Mouse (Mus musculus) liver, embryonic 16.5 days (tissue): ENCODE results near the gene Ptpa. TPM values are rescaled to one million over a fixed set of nuclear protein-coding genes. Genes with fewer than 3 reads are reported as not detected.

Experiments used
- ATAC-seq: fragments of 200-750 bp; cut with Nextera tagmentation; 2 replicates; pipeline ENCODE4 v1.8.0; 2017; ENCODE audit warnings: low read depth, mild to moderate bottlenecking, moderate number of reproducible peaks, moderate library complexity
- H3K27ac ChIP-seq: fragments of 300-500 bp; sonication (generic); 2 replicates; pipeline ENCODE4 v1.5.1; 2014; ENCODE audit warnings: mild to moderate bottlenecking, low read length
- H3K27me3 ChIP-seq: fragments of 300-500 bp; sonication (generic); 2 replicates; pipeline ENCODE4 v1.6.1; 2014; ENCODE audit warnings: low read depth, low read length, mixed read lengths; ENCODE audit not compliant: control insufficient read depth, insufficient read depth
- H3K36me3 ChIP-seq: fragments of 300-500 bp; sonication (generic); 2 replicates; pipeline ENCODE4 v1.6.1; 2014; ENCODE audit warnings: mild to moderate bottlenecking; ENCODE audit not compliant: control insufficient read depth, insufficient read depth
- H3K4me1 ChIP-seq: fragments of 300-500 bp; sonication (generic); 2 replicates; pipeline ENCODE4 v1.6.1; 2014; ENCODE audit warnings: low read depth, low read length, mixed read lengths; ENCODE audit not compliant: control insufficient read depth
- H3K4me2 ChIP-seq: fragments of 300-500 bp; sonication (generic); 2 replicates; pipeline ENCODE4 v1.6.1; 2014; ENCODE audit warnings: low read depth, low read length, mixed read lengths
- H3K4me3 ChIP-seq: fragments of 300-500 bp; sonication (generic); 2 replicates; pipeline ENCODE4 v1.5.1; 2014; ENCODE audit warnings: low read depth, mild to moderate bottlenecking, low read length
- H3K9ac ChIP-seq: fragments of 300-500 bp; sonication (generic); 2 replicates; pipeline ENCODE4 v1.6.1; 2014; ENCODE audit warnings: low read depth, low read length
- H3K9me3 ChIP-seq: fragments of 300-500 bp; sonication (generic); replicated peaks from 2 replicates; pipeline ENCODE4 v1.6.1; 2016; ENCODE audit warnings: low read length; ENCODE audit not compliant: control insufficient read depth
- WGBS: fragments of 180-500 bp; shearing (Covaris S2); extraction: QIAGEN DNeasy Blood & Tissue Kit; methylation state at CpG from one replicate; pipeline ENCODE4 v1.1.7; 2014; ENCODE audit not compliant: insufficient replicate concordance; 5-methylcytosine and 5-hydroxymethylcytosine counted together
- polyA plus RNA-seq: library from polyadenylated mRNA; unstranded; fragments of >200 nt; fragmentation: Nextera tagmentation; extraction: Ambion mirVana; gene quantifications from 2 replicates; pipeline ENCODE4 v1.2.1, GENCODE M21; 2015

The Ptpa gene
- polyA plus RNA-seq, 1 experiment from 2014 or later, result 121 TPM

DNA sequence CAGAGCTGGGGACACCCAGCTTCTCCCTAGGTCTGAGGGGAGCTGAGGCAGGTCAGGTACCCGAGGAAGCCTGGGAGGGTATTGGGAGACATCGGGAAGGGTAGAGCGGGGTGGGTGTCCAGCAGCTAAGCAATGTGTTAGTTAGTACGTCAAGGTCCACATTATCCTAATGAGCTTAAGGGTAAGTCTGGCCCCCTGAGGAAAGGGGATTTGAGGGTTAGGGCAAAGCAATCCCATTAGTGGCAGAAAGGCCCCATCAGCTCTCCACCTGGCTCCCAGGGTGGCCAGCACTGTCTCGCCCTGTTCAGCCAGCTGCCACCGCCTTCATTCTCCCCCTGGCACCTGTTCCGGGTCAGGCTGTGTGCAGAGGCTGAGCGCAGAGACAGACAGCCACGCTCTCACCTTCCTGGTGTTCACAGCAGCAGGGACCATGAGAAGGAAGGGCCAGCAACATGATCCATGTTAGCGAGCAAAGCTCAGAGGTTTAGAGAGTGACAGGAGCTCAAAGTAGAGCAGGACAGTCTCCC lies 17.8 kb upstream of the Ptpa start:
- no peaks in the 10 kb centered on the region for H3K9me3 ChIP-seq
- H3K27me3 ChIP-seq, result no peaks in the 10 kb centered on the region
- H3K4me3 ChIP-seq, result no peak overlapping the region
- 85% methylated on average over 10 of the region's 10 CpGs for WGBS
- H3K4me1 ChIP-seq, result peaks cover 12% of the 10 kb centered on the region
- peaks cover 11% of the 10 kb centered on the region for H3K36me3 ChIP-seq
- ATAC-seq, result no peak
- no peak overlapping the region for H3K27ac ChIP-seq
- H3K9ac ChIP-seq, result no peak overlapping the region
- no peak overlapping the region for H3K4me2 ChIP-seq

- H3K9me3 ChIP-seq, result no peaks in the 10 kb centered on the region
- H3K4me2 ChIP-seq, result no peak overlapping the region
- H3K4me1 ChIP-seq, result no peaks in the 10 kb centered on the region
- 72% methylated on average over 20 of the region's 20 CpGs for WGBS
- no peaks in the 10 kb centered on the region for H3K27me3 ChIP-seq
- ATAC-seq, result no peak; the same call in 1 of the 2 replicates
- no peak overlapping the region for H3K4me3 ChIP-seq
- H3K36me3 ChIP-seq, result peaks cover 16% of the 10 kb centered on the region
- no peak overlapping the region for H3K9ac ChIP-seq
- H3K27ac ChIP-seq, result no peak overlapping the region
These were observed 16.4 kb upstream of the Ptpa start for GRCm38 (mm10) chr2:30399191-30400171.

DNA sequence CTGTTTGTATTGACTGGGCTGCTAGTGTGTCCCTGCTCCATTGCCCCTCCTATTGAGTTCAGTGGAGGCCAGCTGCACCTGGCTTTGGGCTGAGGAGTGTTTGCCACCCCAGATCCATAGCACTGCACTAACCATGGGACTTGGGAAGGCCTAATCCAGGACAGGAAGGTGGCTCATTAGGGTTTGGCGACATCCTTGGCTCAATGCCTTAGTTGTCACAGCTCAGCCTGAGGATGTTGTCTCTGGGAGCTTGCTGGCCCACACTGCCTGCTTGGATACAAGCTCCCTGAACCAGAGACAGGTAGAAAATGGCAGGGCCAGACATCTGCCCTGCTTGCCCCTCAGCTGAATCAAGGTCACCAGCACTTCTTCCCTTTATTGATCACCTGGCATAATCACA lies 14.3 kb upstream of the Ptpa start:
- H3K4me3 ChIP-seq, result no peak overlapping the region
- H3K4me2 ChIP-seq, result no peak overlapping the region
- no peak overlapping the region for H3K9ac ChIP-seq
- WGBS, result 76% methylated on average over 1 of the region's 1 CpGs
- no peaks in the 10 kb centered on the region for H3K4me1 ChIP-seq
- ATAC-seq, result no peak
- H3K27ac ChIP-seq, result no peak overlapping the region
- no peaks in the 10 kb centered on the region for H3K27me3 ChIP-seq
- H3K36me3 ChIP-seq, result peaks cover 22% of the 10 kb centered on the region
- H3K9me3 ChIP-seq, result no peaks in the 10 kb centered on the region

DNA sequence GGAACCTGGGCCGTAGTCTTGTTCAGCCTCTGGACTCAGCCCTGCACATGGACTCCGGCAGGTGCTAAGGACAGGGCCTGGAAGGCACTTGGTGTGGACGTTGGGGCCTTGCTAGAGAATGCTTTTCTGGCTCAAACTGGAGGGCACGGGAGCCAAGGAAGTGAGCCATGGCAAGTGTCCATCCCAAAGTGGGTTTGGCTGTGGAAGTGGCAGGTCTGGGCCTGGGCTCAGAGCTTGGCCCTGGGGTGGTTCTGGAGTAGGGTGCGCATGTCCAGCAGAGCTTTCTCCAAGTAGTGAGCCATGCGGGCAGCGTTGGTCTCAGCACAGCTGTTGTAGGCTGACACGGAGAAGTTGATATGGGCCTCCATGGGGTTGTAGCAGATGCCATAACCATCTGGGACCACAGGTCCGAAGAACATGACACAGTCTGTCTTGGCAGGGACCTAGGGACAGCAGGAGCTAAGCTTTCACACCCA lies 13.4 kb upstream of the Ptpa start:
- peaks cover 19% of the 10 kb centered on the region for H3K36me3 ChIP-seq
- no peak overlapping the region for H3K27ac ChIP-seq
- no peak overlapping the region for H3K9ac ChIP-seq
- ATAC-seq, result no peak
- no peaks in the 10 kb centered on the region for H3K27me3 ChIP-seq
- no peak overlapping the region for H3K4me3 ChIP-seq
- H3K4me2 ChIP-seq, result no peak overlapping the region
- WGBS, result 83% methylated on average over 9 of the region's 9 CpGs
- H3K4me1 ChIP-seq, result no peaks in the 10 kb centered on the region
- H3K9me3 ChIP-seq, result no peaks in the 10 kb centered on the region

DNA sequence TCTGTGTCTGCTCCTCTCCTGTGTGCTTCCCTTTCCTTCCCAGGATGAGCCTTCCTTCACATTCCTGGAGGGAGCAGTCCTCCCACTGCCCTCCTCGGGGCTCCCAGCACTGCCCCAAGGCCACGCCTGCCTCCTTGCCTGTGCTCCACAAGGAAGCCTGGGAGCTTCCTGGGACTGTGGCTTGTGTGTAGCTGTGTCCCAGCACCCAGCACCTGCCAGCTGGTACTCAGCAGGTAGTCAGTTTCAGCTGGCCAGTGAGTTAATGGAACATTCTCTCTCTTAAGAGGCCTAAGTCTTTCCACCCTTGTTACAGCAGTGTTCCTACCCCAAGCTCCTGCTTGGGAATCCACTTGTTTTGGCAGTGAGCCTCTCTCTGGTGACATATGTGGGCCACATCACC lies 13.0 kb upstream of the Ptpa start:
- 62% methylated on average over 2 of the region's 2 CpGs for WGBS

DNA sequence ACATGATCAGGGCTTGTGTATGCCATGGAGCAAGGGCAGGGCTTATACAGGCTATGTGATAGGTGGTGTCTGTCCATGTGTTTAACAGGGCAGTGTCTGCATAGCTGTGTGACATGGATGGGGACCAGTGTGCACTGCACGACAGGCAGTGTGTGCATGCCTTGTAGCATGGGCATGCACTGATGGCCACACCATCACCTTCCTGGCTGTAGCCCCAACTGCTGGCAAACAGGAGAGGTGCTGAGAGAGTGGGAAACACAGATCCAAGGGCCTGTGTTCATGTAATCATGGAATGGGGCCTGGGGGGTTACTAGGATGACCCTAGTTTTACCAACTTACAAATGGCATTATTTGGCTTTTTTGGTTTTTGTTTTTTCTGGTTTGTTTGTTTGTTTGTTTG lies 12.0 kb upstream of the Ptpa start:
- Histone ChIP-seq H3K9ac (no peak overlapping the region), H3K27ac (no peak overlapping the region), H3K4me2 (no peak overlapping the region), H3K4me1 (no peaks in the 10 kb centered on the region), H3K36me3 (peaks cover 19% of the 10 kb centered on the region; the same call in 1 of the 2 replicates), H3K27me3 (no peaks in the 10 kb centered on the region), H3K9me3 (no peaks in the 10 kb centered on the region), H3K4me3 (no peak overlapping the region)
- no peak for ATAC-seq
- WGBS, result 75% methylated on average over 1 of the region's 1 CpGs

More for the DNA sequence above, 13.0 kb upstream of the Ptpa start:
- H3K27ac ChIP-seq, result no peak overlapping the region
- no peaks in the 10 kb centered on the region for H3K4me1 ChIP-seq
- no peak overlapping the region for H3K9ac ChIP-seq
- peaks cover 19% of the 10 kb centered on the region for H3K36me3 ChIP-seq
- H3K4me2 ChIP-seq, result no peak overlapping the region
- H3K4me3 ChIP-seq, result no peak overlapping the region
- ATAC-seq, result no peak
- H3K27me3 ChIP-seq, result no peaks in the 10 kb centered on the region
- no peaks in the 10 kb centered on the region for H3K9me3 ChIP-seq

GRCm38 (mm10) chr2:30407221-30407620 lies 8.6 kb upstream of the Ptpa start:
- H3K36me3 ChIP-seq, result peaks cover 14% of the 10 kb centered on the region; the same call in 1 of the 2 replicates
- no peak overlapping the region for H3K27ac ChIP-seq
- H3K27me3 ChIP-seq, result no peaks in the 10 kb centered on the region
- H3K4me3 ChIP-seq, result no peak overlapping the region
- H3K9me3 ChIP-seq, result no peaks in the 10 kb centered on the region
- H3K9ac ChIP-seq, result no peak overlapping the region
- no peak for ATAC-seq
- H3K4me2 ChIP-seq, result no peak overlapping the region
- 57% methylated on average over 2 of the region's 2 CpGs for WGBS
- no peaks in the 10 kb centered on the region for H3K4me1 ChIP-seq

DNA sequence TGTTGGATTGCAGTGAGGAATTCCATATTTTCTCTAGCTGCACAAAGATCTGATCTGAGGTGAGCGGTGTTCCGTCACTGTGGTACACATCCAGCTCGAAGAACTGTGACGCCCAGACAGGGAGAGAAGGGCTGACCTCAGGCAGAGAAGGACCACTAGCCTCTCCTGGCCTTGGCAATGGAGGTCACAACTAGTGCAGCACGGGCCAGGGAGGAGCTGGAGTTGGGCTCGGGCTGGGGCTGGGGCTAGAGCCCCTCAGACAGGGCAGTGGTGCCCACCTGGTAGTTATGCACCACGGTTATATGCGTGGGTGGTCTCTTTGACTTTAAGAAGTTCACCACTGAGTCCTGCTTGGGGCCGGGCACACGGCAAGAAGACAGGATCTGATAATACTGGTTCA lies 8.1 kb upstream of the Ptpa start:
- Histone ChIP-seq H3K9ac (no peak overlapping the region), H3K27ac (no peak overlapping the region), H3K27me3 (no peaks in the 10 kb centered on the region), H3K4me2 (no peak overlapping the region), H3K4me1 (no peaks in the 10 kb centered on the region), H3K4me3 (no peak overlapping the region), H3K9me3 (no peaks in the 10 kb centered on the region), H3K36me3 (peaks cover 12% of the 10 kb centered on the region; the same call in 1 of the 2 replicates)
- no peak for ATAC-seq
- WGBS, result 67% methylated on average over 10 of the region's 10 CpGs
